Mouse (Mus musculus): ENCODE data around the gene Thbd. TPM values are rescaled to one million over a fixed set of nuclear protein-coding genes. Genes with fewer than 3 reads are reported as not detected.
A peak's percentile ranks its signal among the peaks of the same experiment; 100 is the strongest.

Thbd gene
- polyA plus RNA-seq, 1 experiment: 39.1 TPM

GRCm38 (mm10) chr2:148441421-148441820 lies 33.4 kb upstream of the Thbd start:
- 14% methylated on average over 10 of the region's 10 CpGs for WGBS

GRCm38 (mm10) chr2:148439691-148440276 lies 31.8 kb upstream of the Thbd start:
- Histone ChIP-seq H3K4me1 (ENCODE audit: control insufficient read depth, insufficient read depth, insufficient read length) (peaks cover 22% of the 10 kb centered on the region; the same call in 1 of the 2 replicates), H3K27ac (ENCODE audit: insufficient read depth, low read length) (peak overlapping the region; percentile 44; the same call in 1 of the 2 replicates), H3K36me3 (ENCODE audit: control insufficient read depth, insufficient read depth, low read length) (no peaks in the 10 kb centered on the region), H3K4me3 (ENCODE audit: extremely low read depth, insufficient read depth, insufficient read length) (no peak overlapping the region), H3K27me3 (ENCODE audit: control insufficient read depth, insufficient read depth, low read length) (no peaks in the 10 kb centered on the region)
- DNase-seq (ENCODE audit: low read depth in 1 of 2, low spot score in 2 of 2): no peak
- WGBS: 27% methylated on average over 3 of the region's 3 CpGs
- TF ChIP-seq POLR2A (IDR thresholded peaks at IDR 0.05; ENCODE audit: low read depth, low read length) (no peak), CTCF (IDR thresholded peaks at IDR 0.05; ENCODE audit: extremely low read depth, insufficient read depth, insufficient read length, insufficient replicate concordance) (no peak)

More at GRCm38 (mm10) chr2:148441421-148441820, 33.4 kb upstream of the Thbd start:
- TF ChIP-seq POLR2A (IDR thresholded peaks at IDR 0.05; ENCODE audit: low read depth, low read length) (no peak), CTCF (IDR thresholded peaks at IDR 0.05; ENCODE audit: extremely low read depth, insufficient read depth, insufficient read length, insufficient replicate concordance) (no peak)
- Histone ChIP-seq H3K4me3 (ENCODE audit: extremely low read depth, insufficient read depth, insufficient read length) (peak overlapping the region; percentile 53), H3K27ac (ENCODE audit: insufficient read depth, low read length) (peak overlapping the region; percentile 66), H3K36me3 (ENCODE audit: control insufficient read depth, insufficient read depth, low read length) (no peaks in the 10 kb centered on the region), H3K4me1 (ENCODE audit: control insufficient read depth, insufficient read depth, insufficient read length) (peaks cover 22% of the 10 kb centered on the region; the same call in 1 of the 2 replicates), H3K27me3 (ENCODE audit: control insufficient read depth, insufficient read depth, low read length) (no peaks in the 10 kb centered on the region)
- no peak for DNase-seq (ENCODE audit: low read depth in 1 of 2, low spot score in 2 of 2)

GRCm38 (mm10) chr2:148436285-148436684 lies 28.3 kb upstream of the Thbd start:
- no peak for TF ChIP-seq CTCF (IDR thresholded peaks at IDR 0.05; ENCODE audit: extremely low read depth, insufficient read depth, insufficient read length, insufficient replicate concordance)
- no peak overlapping the region for H3K27ac ChIP-seq (ENCODE audit: insufficient read depth, low read length)

GRCm38 (mm10) chr2:148432346-148432745 lies 24.4 kb upstream of the Thbd start:
- TF ChIP-seq CTCF (IDR thresholded peaks at IDR 0.05; ENCODE audit: extremely low read depth, insufficient read depth, insufficient read length, insufficient replicate concordance): no peak
- no peak for TF ChIP-seq POLR2A (IDR thresholded peaks at IDR 0.05; ENCODE audit: low read depth, low read length)
- DNase-seq (ENCODE audit: low read depth in 1 of 2, low spot score in 2 of 2): no peak
- no peak overlapping the region for H3K27ac ChIP-seq (ENCODE audit: insufficient read depth, low read length)
- H3K27me3 ChIP-seq (ENCODE audit: control insufficient read depth, insufficient read depth, low read length): no peaks in the 10 kb centered on the region
- WGBS: 85% methylated on average over 2 of the region's 2 CpGs
- H3K4me1 ChIP-seq (ENCODE audit: control insufficient read depth, insufficient read depth, insufficient read length): peaks cover 3% of the 10 kb centered on the region
- no peak overlapping the region for H3K4me3 ChIP-seq (ENCODE audit: extremely low read depth, insufficient read depth, insufficient read length)
- H3K36me3 ChIP-seq (ENCODE audit: control insufficient read depth, insufficient read depth, low read length): no peaks in the 10 kb centered on the region

More at GRCm38 (mm10) chr2:148436285-148436684, 28.3 kb upstream of the Thbd start:
- Histone ChIP-seq H3K4me3 (ENCODE audit: extremely low read depth, insufficient read depth, insufficient read length) (no peak overlapping the region), H3K4me1 (ENCODE audit: control insufficient read depth, insufficient read depth, insufficient read length) (peaks cover 5% of the 10 kb centered on the region), H3K36me3 (ENCODE audit: control insufficient read depth, insufficient read depth, low read length) (no peaks in the 10 kb centered on the region), H3K27me3 (ENCODE audit: control insufficient read depth, insufficient read depth, low read length) (no peaks in the 10 kb centered on the region)
- no peak for DNase-seq (ENCODE audit: low read depth in 1 of 2, low spot score in 2 of 2)
- 50% methylated on average over 3 of the region's 3 CpGs for WGBS

- Histone ChIP-seq H3K36me3 (ENCODE audit: control insufficient read depth, insufficient read depth, low read length) (no peaks in the 10 kb centered on the region), H3K27me3 (ENCODE audit: control insufficient read depth, insufficient read depth, low read length) (no peaks in the 10 kb centered on the region), H3K4me1 (ENCODE audit: control insufficient read depth, insufficient read depth, insufficient read length) (peaks cover 8% of the 10 kb centered on the region), H3K27ac (ENCODE audit: insufficient read depth, low read length) (no peak overlapping the region), H3K4me3 (ENCODE audit: extremely low read depth, insufficient read depth, insufficient read length) (no peak overlapping the region)
- 83% methylated on average over 4 of the region's 4 CpGs for WGBS
- DNase-seq (ENCODE audit: low read depth in 1 of 2, low spot score in 2 of 2): no peak
- TF ChIP-seq CTCF (IDR thresholded peaks at IDR 0.05; ENCODE audit: extremely low read depth, insufficient read depth, insufficient read length, insufficient replicate concordance) (no peak), POLR2A (IDR thresholded peaks at IDR 0.05; ENCODE audit: low read depth, low read length) (no peak)
These were observed 23.0 kb upstream of the Thbd start for GRCm38 (mm10) chr2:148430941-148431340.

- peaks cover 11% of the 10 kb centered on the region for H3K4me1 ChIP-seq (ENCODE audit: control insufficient read depth, insufficient read depth, insufficient read length)
- H3K4me3 ChIP-seq (ENCODE audit: extremely low read depth, insufficient read depth, insufficient read length): no peak overlapping the region
- no peak overlapping the region for H3K27ac ChIP-seq (ENCODE audit: insufficient read depth, low read length)
- TF ChIP-seq CTCF (IDR thresholded peaks at IDR 0.05; ENCODE audit: extremely low read depth, insufficient read depth, insufficient read length, insufficient replicate concordance): no peak
- TF ChIP-seq POLR2A (IDR thresholded peaks at IDR 0.05; ENCODE audit: low read depth, low read length): no peak
- no peaks in the 10 kb centered on the region for H3K36me3 ChIP-seq (ENCODE audit: control insufficient read depth, insufficient read depth, low read length)
- H3K27me3 ChIP-seq (ENCODE audit: control insufficient read depth, insufficient read depth, low read length): no peaks in the 10 kb centered on the region
- no peak for DNase-seq (ENCODE audit: low read depth in 1 of 2, low spot score in 2 of 2)
These were observed 21.1 kb upstream of the Thbd start for GRCm38 (mm10) chr2:148429001-148429505.

GRCm38 (mm10) chr2:148428523-148428922 lies 20.5 kb upstream of the Thbd start:
- TF ChIP-seq POLR2A (IDR thresholded peaks at IDR 0.05; ENCODE audit: low read depth, low read length) (no peak), CTCF (IDR thresholded peaks at IDR 0.05; ENCODE audit: extremely low read depth, insufficient read depth, insufficient read length, insufficient replicate concordance) (no peak)
- WGBS: 66% methylated on average over 3 of the region's 3 CpGs

More at GRCm38 (mm10) chr2:148428523-148428922, 20.5 kb upstream of the Thbd start:
- H3K27ac ChIP-seq (ENCODE audit: insufficient read depth, low read length): no peak overlapping the region
- no peaks in the 10 kb centered on the region for H3K36me3 ChIP-seq (ENCODE audit: control insufficient read depth, insufficient read depth, low read length)
- DNase-seq (ENCODE audit: low read depth in 1 of 2, low spot score in 2 of 2): no peak
- H3K27me3 ChIP-seq (ENCODE audit: control insufficient read depth, insufficient read depth, low read length): no peaks in the 10 kb centered on the region
- H3K4me3 ChIP-seq (ENCODE audit: extremely low read depth, insufficient read depth, insufficient read length): no peak overlapping the region
- peaks cover 11% of the 10 kb centered on the region for H3K4me1 ChIP-seq (ENCODE audit: control insufficient read depth, insufficient read depth, insufficient read length)

All from spleen, adult 2 months (tissue).